ENCODE assay signal across 8 mouse cellular contexts in the genomic region with DNA sequence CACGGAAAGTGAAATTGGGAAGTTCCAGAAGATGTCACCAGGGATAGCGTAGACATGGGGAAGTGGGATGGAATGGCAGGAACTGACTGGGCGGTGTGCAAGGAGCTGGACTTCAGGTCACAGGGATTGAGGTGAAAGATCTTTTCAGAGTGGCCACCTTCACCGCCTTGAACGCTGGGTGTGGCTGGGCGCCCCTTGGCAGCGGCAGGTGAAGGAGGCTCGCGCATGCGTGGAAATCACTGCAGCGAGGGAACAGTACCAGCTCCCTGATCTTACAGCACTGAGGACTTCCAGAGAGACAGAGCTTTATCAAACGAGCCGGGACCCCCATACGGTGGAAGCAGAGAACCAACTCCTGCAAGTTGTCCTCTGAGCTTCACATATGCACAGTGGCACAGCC. TPM values are rescaled to one million over a fixed set of nuclear protein-coding genes. Genes with fewer than 3 reads are reported as not detected.
DNase-seq lines count a peak whose midpoint lies in the region; ATAC-seq lines count a peak whose summit lies in the region.

No protein-coding gene starts in this region.

- H3K4me3 ChIP-seq in intestine, embryonic 16.5 days (ENCODE audit: low read length), result peak overlapping the region; percentile 36
- peak overlapping the region; percentile 37 for H3K4me3 ChIP-seq in liver, embryonic 16.5 days (ENCODE audit: low read depth, low read length)
- H3K4me3 ChIP-seq in neural tube, embryonic 11.5 days (ENCODE audit: low read depth, low read length), result peak overlapping the region; percentile 13

- intact Hi-C loops in gastrocnemius, postnatal 36 days (cut with DNase I), result loop anchor here (5.0 kb wide), 3 partner anchors 63 to 208 kb away; partner anchors contain the start of genes Fyttd1 and Rubcn

- no peaks in the 10 kb centered on the region for H3K9me3 ChIP-seq in intestine, embryonic 16.5 days (ENCODE audit: control insufficient read depth, low read length)
- H3K9me3 ChIP-seq in liver, embryonic 16.5 days (replicated peaks; ENCODE audit: control insufficient read depth, low read length), result no peaks in the 10 kb centered on the region
- H3K9me3 ChIP-seq in neural tube, embryonic 11.5 days (ENCODE audit: control insufficient read depth, low read length), result no peaks in the 10 kb centered on the region

- H3K27ac ChIP-seq in intestine, embryonic 16.5 days (ENCODE audit: low read length), result no peak overlapping the region
- H3K27ac ChIP-seq in liver, embryonic 16.5 days (ENCODE audit: low read length), result no peak overlapping the region
- no peak overlapping the region for H3K27ac ChIP-seq in neural tube, embryonic 11.5 days (ENCODE audit: low read depth, low read length)

- H3K9ac ChIP-seq in intestine, embryonic 16.5 days (ENCODE audit: low read depth, low read length), result peak overlapping the region; percentile 42
- H3K9ac ChIP-seq in liver, embryonic 16.5 days (ENCODE audit: low read depth, low read length), result no peak overlapping the region; the same call in 1 of the 2 replicates
- H3K9ac ChIP-seq in neural tube, embryonic 11.5 days (ENCODE audit: low read length), result no peak overlapping the region; the same call in 1 of the 2 replicates

- 25% methylated on average over 14 of the region's 14 CpGs for WGBS in intestine, embryonic 16.5 days
- WGBS in liver, embryonic 16.5 days (ENCODE audit: insufficient replicate concordance), result 22% methylated on average over 14 of the region's 14 CpGs
- WGBS in neural tube, embryonic 11.5 days, result 26% methylated on average over 14 of the region's 14 CpGs

- peak; percentile 20 for DNase-seq in right cerebral cortex, postnatal 4 days
- DNase-seq in right cerebral cortex, adult 18-20 months, result no peak
- peak; percentile 44 to 66 for DNase-seq in cerebellum, postnatal 25 days
- DNase-seq in gastrocnemius, postnatal 36 days, result peak; percentile 42 to 61
- peak; percentile 42 for DNase-seq in neural tube, embryonic 11.5 days (ENCODE audit: low spot score)

- no peaks in the 10 kb centered on the region for H3K27me3 ChIP-seq in intestine, embryonic 16.5 days (replicated peaks; ENCODE audit: control insufficient read depth, insufficient read depth, low read length)
- no peaks in the 10 kb centered on the region for H3K27me3 ChIP-seq in liver, embryonic 16.5 days (ENCODE audit: control insufficient read depth, insufficient read depth, low read depth, low read length)
- H3K27me3 ChIP-seq in neural tube, embryonic 11.5 days (ENCODE audit: control insufficient read depth, insufficient read depth, low read length), result no peaks in the 10 kb centered on the region

- no peaks in the 10 kb centered on the region for H3K36me3 ChIP-seq in intestine, embryonic 16.5 days (ENCODE audit: control insufficient read depth, insufficient read depth, low read length)
- no peaks in the 10 kb centered on the region for H3K36me3 ChIP-seq in liver, embryonic 16.5 days (ENCODE audit: control insufficient read depth, insufficient read depth)
- no peaks in the 10 kb centered on the region for H3K36me3 ChIP-seq in neural tube, embryonic 11.5 days (ENCODE audit: control insufficient read depth, insufficient read depth, low read length)

- peaks cover 10% of the 10 kb centered on the region for H3K4me1 ChIP-seq in intestine, embryonic 16.5 days (ENCODE audit: control insufficient read depth, insufficient read depth, low read length)
- no peaks in the 10 kb centered on the region; the same call in 1 of the 2 replicates for H3K4me1 ChIP-seq in liver, embryonic 16.5 days (ENCODE audit: control insufficient read depth, low read depth, low read length)
- H3K4me1 ChIP-seq in neural tube, embryonic 11.5 days (ENCODE audit: control insufficient read depth, insufficient read depth, low read length), result 0 out of 2 replicates have a peak, but pooled peaks cover 3% of the 10 kb centered on the region

- H3K4me2 ChIP-seq in intestine, embryonic 16.5 days (ENCODE audit: low read depth, low read length), result peak overlapping the region; percentile 54
- peak overlapping the region; percentile 54 for H3K4me2 ChIP-seq in liver, embryonic 16.5 days (ENCODE audit: low read depth, low read length)
- H3K4me2 ChIP-seq in neural tube, embryonic 11.5 days (ENCODE audit: low read depth), result peak overlapping the region; percentile 44

- peak; percentile 45 for ATAC-seq in intestine, embryonic 16.5 days
- no peak for ATAC-seq in liver, embryonic 16.5 days (ENCODE audit: low read depth)
- no peak for ATAC-seq in neural tube, embryonic 11.5 days (ENCODE audit: insufficient read depth, low FRiP score, low TSS enrichment)
- ATAC-seq in inflammation-experienced regulatory T-cells, adult 6 months, result no peak

RNA-seq across cellular contexts. Expression of gene Smbd1, which starts 4.3 kb away (rescaled TPM):
- not detected for total RNA-seq in gastrocnemius, postnatal 36 days (2021)
- polyA plus RNA-seq in intestine, embryonic 16.5 days (2015; fragmentation: Nextera tagmentation; extraction: Ambion mirVana), result 0.95 and 2.1 TPM in 2 replicates
- not detected in 2 replicates for polyA plus RNA-seq in liver, embryonic 16.5 days (2015; fragmentation: Nextera tagmentation; extraction: Ambion mirVana)
- not detected in 2 replicates for polyA plus RNA-seq in neural tube, embryonic 11.5 days (2014; fragmentation: Nextera tagmentation; extraction: Ambion mirVana)
- polyA plus RNA-seq in inflammation-experienced regulatory T-cells, adult 6 months (2017; shearing (Covaris generic)), result not detected

RNA-seq across cellular contexts. Expression of gene Muc20, which starts 17.3 kb away (rescaled TPM):
- total RNA-seq in gastrocnemius, postnatal 36 days (2021), result under 1 TPM; 0.18 to 0.22 TPM
- 0.20 TPM in 1 of 2 replicates, not detected in the other for polyA plus RNA-seq in intestine, embryonic 16.5 days (2015; fragmentation: Nextera tagmentation; extraction: Ambion mirVana)
- 0.11 TPM in 1 of 2 replicates, not detected in the other for polyA plus RNA-seq in liver, embryonic 16.5 days (2015; fragmentation: Nextera tagmentation; extraction: Ambion mirVana)
- not detected in 2 replicates for polyA plus RNA-seq in neural tube, embryonic 11.5 days (2014; fragmentation: Nextera tagmentation; extraction: Ambion mirVana)
- polyA plus RNA-seq in inflammation-experienced regulatory T-cells, adult 6 months (2017; shearing (Covaris generic)), result 1 to 10 TPM in 1 of 3 experiments, not detected in 2; 2.3 TPM
